Mouse (Mus musculus): Measurements from ENCODE around the gene Acin1.
"Not testable (repeated sequence)": the region's sequence is repeated elsewhere in the genome, so short reads cannot be mapped to it uniquely, and the experiment has no call there.

Gene Acin1

GRCm38 (mm10) chr14:54643011-54643410, 43.7 kb downstream of the Acin1 start:
- in situ Hi-C loops (cut with MboI, MseI), result loop anchor here (5.0 kb wide), 1 partner anchor 76 kb away; no protein-coding TSS in a partner anchor

GRCm38 (mm10) chr14:54642224-54642944, 44.3 kb downstream of the Acin1 start:
- in situ Hi-C loops (cut with MboI, MseI), result loop anchor here (5.0 kb wide), 1 partner anchor 75 kb away; no protein-coding TSS in a partner anchor

- in situ Hi-C loops (cut with MboI, MseI), result loop anchor here (5.0 kb wide), 1 partner anchor 74 kb away; no protein-coding TSS in a partner anchor
Measured at GRCm38 (mm10) chr14:54641305-54641969, 45.3 kb downstream of the Acin1 start, which contains the start of gene Cdh24. Cdh24 (minus strand) TSS chr14:54641364.

- in situ Hi-C loops (cut with MboI, MseI), result loop anchor here (5.0 kb wide), 1 partner anchor 74 kb away; no protein-coding TSS in a partner anchor
Measured at GRCm38 (mm10) chr14:54640946-54641304, 45.8 kb downstream of the Acin1 start, which contains the start of gene Gm17606. Gm17606 (plus strand) TSS chr14:54640952.

- in situ Hi-C loops (cut with MboI, MseI), result loop anchor here (5.0 kb wide), 1 partner anchor 73 kb away; no protein-coding TSS in a partner anchor
Measured at GRCm38 (mm10) chr14:54640121-54640520, 46.6 kb downstream of the Acin1 start.

GRCm38 (mm10) chr14:54638210-54638609, 48.5 kb downstream of the Acin1 start:
- in situ Hi-C loops (cut with MboI, MseI), result no loop called here

- in situ Hi-C loops (cut with MboI, MseI), result no loop called here
Measured at GRCm38 (mm10) chr14:54636954-54637353, 49.8 kb downstream of the Acin1 start.

GRCm38 (mm10) chr14:54634182-54634581, 52.5 kb downstream of the Acin1 start:
- in situ Hi-C loops (cut with MboI, MseI), result no loop called here

GRCm38 (mm10) chr14:54632252-54632651, 54.5 kb downstream of the Acin1 start:
- in situ Hi-C loops (cut with MboI, MseI), result no loop called here

GRCm38 (mm10) chr14:54631240-54631599, 55.5 kb downstream of the Acin1 start:
- in situ Hi-C loops (cut with MboI, MseI), result no loop called here

GRCm38 (mm10) chr14:54630583-54631239, 56.0 kb downstream of the Acin1 start:
- in situ Hi-C loops (cut with MboI, MseI), result no loop called here

GRCm38 (mm10) chr14:54629797-54630196, 56.9 kb downstream of the Acin1 start:
- in situ Hi-C loops (cut with MboI, MseI), result no loop called here

- in situ Hi-C loops (cut with MboI, MseI), result no loop called here
Measured at GRCm38 (mm10) chr14:54628103-54628502, 58.6 kb downstream of the Acin1 start.

- in situ Hi-C loops (cut with MboI, MseI), result no loop called here
Measured at GRCm38 (mm10) chr14:54624976-54625375, 61.8 kb downstream of the Acin1 start.

- in situ Hi-C loops (cut with MboI, MseI), result no loop called here
Measured at GRCm38 (mm10) chr14:54623334-54623733, 63.4 kb downstream of the Acin1 start.

GRCm38 (mm10) chr14:54621133-54621532, 65.6 kb downstream of the Acin1 start, which contains the start of gene Psmb11:
Psmb11 (plus strand) TSS chr14:54621433.
- in situ Hi-C loops (cut with MboI, MseI), result no loop called here

- in situ Hi-C loops (cut with MboI, MseI), result no loop called here
Measured at GRCm38 (mm10) chr14:54617897-54618365, 68.8 kb downstream of the Acin1 start, which contains the start of gene Psmb5. Psmb5 (minus strand) TSS chr14:54618022.

- in situ Hi-C loops (cut with MboI, MseI), result no loop called here
Measured at GRCm38 (mm10) chr14:54617152-54617896, 69.4 kb downstream of the Acin1 start.

GRCm38 (mm10) chr14:54616226-54616825, 70.4 kb downstream of the Acin1 start:
- in situ Hi-C loops (cut with MboI, MseI), result no loop called here

GRCm38 (mm10) chr14:54614130-54614529, 72.6 kb downstream of the Acin1 start:
- in situ Hi-C loops (cut with MboI, MseI), result not testable (repeated sequence)

GRCm38 (mm10) chr14:54610648-54611047, 76.1 kb downstream of the Acin1 start:
- in situ Hi-C loops (cut with MboI, MseI), result no loop called here
